Mouse (Mus musculus): ENCODE data around the gene Farsb. TPM values are rescaled to one million over a fixed set of nuclear protein-coding genes. Genes with fewer than 3 reads are reported as not detected.

The Farsb gene
- total RNA-seq, 2 experiments from 2014 or later = 43.2 to 44.7 TPM

GRCm38 (mm10) chr1:78373836-78374235 is 114.9 kb downstream of the Farsb start:
- intact Hi-C loops (cut with DNase I; ENCODE audit: low total_unique reads) = no loop called here
- DNase-seq = no peak

DNA sequence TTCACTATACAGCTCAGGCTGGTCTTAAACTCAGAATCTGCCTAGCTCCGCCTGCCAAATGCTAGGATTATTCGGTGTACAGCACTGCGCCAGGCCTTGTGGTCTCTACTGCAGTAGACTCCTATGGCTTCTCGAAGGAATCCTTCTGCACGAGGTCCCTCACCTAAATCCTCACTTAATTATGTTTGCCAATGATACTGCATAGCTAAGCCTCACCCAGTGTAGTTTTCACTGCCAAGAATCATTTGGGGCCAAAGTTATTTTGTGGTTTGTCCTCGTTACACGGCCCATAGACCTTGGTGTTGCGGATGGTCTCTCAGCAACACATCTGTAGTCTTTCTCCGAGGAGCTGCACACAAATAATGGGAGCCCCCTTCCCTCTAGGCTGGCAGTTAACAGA is 116.4 kb downstream of the Farsb start:
- no peak for DNase-seq
- intact Hi-C loops (cut with DNase I; ENCODE audit: low total_unique reads) = no loop called here

GRCm38 (mm10) chr1:78371569-78372236 is 117.0 kb downstream of the Farsb start:
- DNase-seq = no peak
- intact Hi-C loops (cut with DNase I; ENCODE audit: low total_unique reads) = no loop called here

DNA sequence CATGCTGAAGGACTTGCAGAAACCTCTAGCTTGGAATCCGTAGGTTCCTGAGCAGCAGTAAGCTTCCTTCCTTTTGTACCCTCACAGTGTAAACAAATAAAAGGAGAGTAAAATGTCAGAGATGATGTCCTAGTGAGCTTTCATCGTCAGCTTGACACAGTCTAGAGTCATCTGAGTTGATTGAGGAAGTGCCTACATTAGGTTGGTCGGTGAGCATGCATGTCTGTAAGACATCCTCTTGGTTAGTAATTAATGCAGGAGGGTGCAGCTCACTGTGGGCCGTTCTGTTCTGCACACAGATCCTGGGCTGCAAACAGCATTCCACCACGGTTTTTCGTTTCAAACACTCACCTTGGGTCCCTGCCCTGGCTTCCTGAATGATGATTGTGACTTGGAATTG is 118.6 kb downstream of the Farsb start:
- intact Hi-C loops (cut with DNase I; ENCODE audit: low total_unique reads) = no loop called here
- no peak for DNase-seq

Other genes starting within 250 kb of the Farsb start
- under 1 TPM in 1 of 2 experiments, not detected in 1; 0.08 TPM for gene Sgpp2, start 178.6 kb downstream of the Farsb start, total RNA-seq (2021)
- under 1 TPM in 1 of 2 experiments, not detected in 1; 0.64 TPM for gene Mogat1, start 22.1 kb upstream of the Farsb start, total RNA-seq (2021)
- gene BC035947, start 23.3 kb upstream of the Farsb start, total RNA-seq (2021) = not detected
- 10 to 100 TPM in 1 of 2 experiments, 1 to 10 TPM in 1; 7.0 to 10.0 TPM for gene Acsl3, start 168.9 kb upstream of the Farsb start, total RNA-seq (2021)
- gene Utp14b, start 169.1 kb upstream of the Farsb start, total RNA-seq (2021) = 1 to 10 TPM; 1.6 to 2.2 TPM